Comparison of ENCODE assay signal across 31 mouse cellular contexts in the genomic region with DNA sequence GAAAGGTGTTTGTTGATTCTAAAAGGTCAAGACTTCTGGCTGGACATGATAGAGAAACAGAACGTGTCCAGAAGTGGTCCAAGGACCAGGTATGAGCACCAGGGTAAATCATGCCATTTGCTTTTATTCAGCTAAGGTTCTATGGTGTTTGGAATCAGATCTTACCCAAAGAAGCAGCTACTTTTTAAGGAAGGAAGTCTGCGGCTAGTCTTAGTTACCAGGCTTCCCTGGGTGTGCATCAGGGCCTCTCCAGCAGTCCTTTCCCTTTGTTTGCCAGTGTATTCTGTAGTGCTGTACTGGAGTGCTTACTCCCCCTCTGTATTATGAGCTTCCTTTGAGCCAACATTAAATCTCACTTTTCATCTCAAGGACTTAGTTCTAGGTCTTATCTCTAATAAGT.
"Had no signal": no experiment of that assay in that cellular context is flagged by ENCODE, and none has a peak within 500 bp of the region (broad histone marks: within the 10 kb centered on the region; RNA-seq: fewer than 3 reads in every experiment).

No protein-coding gene starts in this region.

- H3K4me3 ChIP-seq: limb, embryonic 10.5 days; limb, embryonic 12.5 days; limb, embryonic 13.5 days; limb, embryonic 15.5 days; liver, embryonic 12.5 days; liver, embryonic 13.5 days; liver, embryonic 15.5 days; lung, embryonic 15.5 days; midbrain, embryonic 10.5 days; midbrain, embryonic 12.5 days; midbrain, embryonic 13.5 days; midbrain, embryonic 15.5 days; myocyte; neural tube, embryonic 12.5 days; neural tube, embryonic 13.5 days had no signal

- ATAC-seq: liver, embryonic 12.5 days; liver, postnatal 0 days; lung, postnatal 0 days; midbrain, embryonic 13.5 days; midbrain, embryonic 15.5 days; midbrain, embryonic 16.5 days had no signal

- DNase-seq: left cerebral cortex, postnatal 4 days; liver; liver, embryonic 13.5 days; liver, postnatal 0 days; lung, adult 18-20 months; lung, adult 2 months; lung, embryonic 14.5 days; lung, postnatal 10 days; lung, postnatal 14 days; lung, postnatal 36 days; lung, postnatal 4 days; midbrain, embryonic 14.5 days had no signal

- H3K27ac ChIP-seq: limb, embryonic 10.5 days; limb, embryonic 12.5 days; limb, embryonic 13.5 days; limb, embryonic 15.5 days; liver, embryonic 12.5 days; liver, embryonic 13.5 days; liver, embryonic 14.5 days; liver, embryonic 15.5 days; lung, embryonic 15.5 days; macrophage; midbrain, embryonic 10.5 days; midbrain, embryonic 12.5 days; midbrain, embryonic 13.5 days; midbrain, embryonic 15.5 days; neural tube, embryonic 12.5 days; neural tube, embryonic 13.5 days had no signal

- H3K36me3 ChIP-seq: liver, embryonic 12.5 days; liver, embryonic 15.5 days; midbrain, embryonic 12.5 days; midbrain, embryonic 13.5 days; midbrain, embryonic 15.5 days; neural tube, embryonic 13.5 days had no signal

- H3K9me3 ChIP-seq: limb, embryonic 10.5 days; limb, embryonic 12.5 days; limb, embryonic 13.5 days; limb, embryonic 15.5 days; liver, embryonic 12.5 days; liver, embryonic 13.5 days; liver, embryonic 15.5 days; lung, embryonic 15.5 days; megakaryocyte, embryonic 14.5 days; midbrain, embryonic 10.5 days; midbrain, embryonic 12.5 days; midbrain, embryonic 13.5 days; midbrain, embryonic 15.5 days; neural tube, embryonic 12.5 days; neural tube, embryonic 13.5 days had no signal

- H3K4me1 ChIP-seq: limb, embryonic 10.5 days; limb, embryonic 12.5 days; limb, embryonic 13.5 days; limb, embryonic 15.5 days; liver, embryonic 12.5 days; liver, embryonic 13.5 days; liver, embryonic 15.5 days; midbrain, embryonic 10.5 days; midbrain, embryonic 12.5 days; midbrain, embryonic 15.5 days; neural tube, embryonic 12.5 days had no signal

- H3K27me3 ChIP-seq: limb, embryonic 12.5 days; limb, embryonic 13.5 days; limb, embryonic 15.5 days; liver, embryonic 12.5 days; liver, embryonic 13.5 days; liver, embryonic 15.5 days; lung, embryonic 15.5 days; megakaryocyte, embryonic 14.5 days; midbrain, embryonic 12.5 days; midbrain, embryonic 13.5 days; midbrain, embryonic 15.5 days; neural tube, embryonic 12.5 days; neural tube, embryonic 13.5 days had no signal
